Mouse (Mus musculus) forebrain, postnatal 0 days (tissue): Measurements from ENCODE around the gene Plcl1. TPM values are rescaled to one million over a fixed set of nuclear protein-coding genes. Genes with fewer than 3 reads are reported as not detected.

Experiments used
- ATAC-seq: fragments of 200-750 bp; cut with Nextera tagmentation; 2 replicates; pipeline ENCODE4 v1.8.0; 2017; ENCODE audit warnings: mild to moderate bottlenecking, moderate library complexity
- DNase-seq: peaks from one replicate; pipeline ENCODE4 v3.0.0-alpha.2; 2015
- H3K27ac ChIP-seq: fragments of 300-500 bp; sonication (generic); 2 replicates; pipeline ENCODE4 v1.5.1; 2014; ENCODE audit warnings: low read depth, mild to moderate bottlenecking, antibody characterized with exemption, low read length, moderate library complexity, mixed read lengths
- H3K27me3 ChIP-seq: fragments of 300-500 bp; sonication (generic); 2 replicates; pipeline ENCODE4 v1.6.1; 2014; ENCODE audit warnings: mild to moderate bottlenecking, low read length, mixed read lengths; ENCODE audit not compliant: insufficient read depth
- H3K36me3 ChIP-seq: fragments of 300-500 bp; sonication (generic); 2 replicates; pipeline ENCODE4 v1.6.1; 2014; ENCODE audit warnings: mild to moderate bottlenecking, moderate library complexity; ENCODE audit not compliant: insufficient read depth
- H3K4me1 ChIP-seq: fragments of 300-500 bp; sonication (generic); 2 replicates; pipeline ENCODE4 v1.6.1; 2014; ENCODE audit warnings: antibody characterized with exemption; ENCODE audit not compliant: insufficient read depth
- H3K4me2 ChIP-seq: fragments of 300-500 bp; sonication (generic); 2 replicates; pipeline ENCODE4 v1.6.1; 2014; ENCODE audit warnings: low read depth, mild to moderate bottlenecking, moderate library complexity
- H3K4me3 ChIP-seq: fragments of 300-500 bp; sonication (generic); 2 replicates; pipeline ENCODE4 v1.5.1; 2014; ENCODE audit warnings: low read depth, low read length, mixed read lengths
- H3K9ac ChIP-seq: fragments of 300-500 bp; sonication (generic); 2 replicates; pipeline ENCODE4 v1.6.1; 2014; ENCODE audit warnings: mild to moderate bottlenecking
- H3K9me3 ChIP-seq: fragments of 300-500 bp; sonication (generic); 2 replicates; pipeline ENCODE4 v1.6.1; 2016; ENCODE audit warnings: low read length
- CTCF ChIP-seq: sonication (generic); IDR thresholded peaks from 2 replicates; pipeline ENCODE4 v1.5.1; 2016; ENCODE audit warnings: antibody characterized with exemption, control low read depth, low read depth
- WGBS: fragments of 180-500 bp; shearing (Covaris S2); extraction: QIAGEN DNeasy Blood & Tissue Kit; methylation state at CpG from one replicate; pipeline ENCODE4 v1.1.7; 2014; 5-methylcytosine and 5-hydroxymethylcytosine counted together
- polyA plus RNA-seq: library from polyadenylated mRNA; unstranded; fragments of >200 nt; fragmentation: Nextera tagmentation; extraction: Ambion mirVana; gene quantifications from 2 replicates; pipeline ENCODE4 v1.2.1, GENCODE M21; 2015
- total RNA-seq: library from RNA; depleted of rRNA; stranded (reverse); fragments of >200 nt; gene quantifications from 2 replicates; pipeline ENCODE4 v1.2.3, GENCODE M21; 2014

Gene Plcl1
- total and polyA plus RNA-seq, 2 experiments from 2014 or later: 3.0 to 7.7 TPM

- no peak for ATAC-seq
- TF ChIP-seq CTCF: no peak
- Histone ChIP-seq H3K9me3 (no peaks in the 10 kb centered on the region), H3K9ac (no peak overlapping the region), H3K27me3 (no peaks in the 10 kb centered on the region), H3K27ac (no peak overlapping the region), H3K4me3 (no peak overlapping the region), H3K36me3 (no peaks in the 10 kb centered on the region), H3K4me2 (no peak overlapping the region), H3K4me1 (no peaks in the 10 kb centered on the region)
- DNase-seq: no peak
Observed at GRCm38 (mm10) chr1:55517182-55517581, 111.5 kb downstream of the Plcl1 start.

GRCm38 (mm10) chr1:55523966-55524365, 118.2 kb downstream of the Plcl1 start:
- Histone ChIP-seq H3K4me2 (no peak overlapping the region), H3K9me3 (no peaks in the 10 kb centered on the region), H3K27me3 (no peaks in the 10 kb centered on the region), H3K9ac (no peak overlapping the region), H3K36me3 (no peaks in the 10 kb centered on the region), H3K4me3 (no peak overlapping the region), H3K4me1 (no peaks in the 10 kb centered on the region), H3K27ac (no peak overlapping the region)
- no peak for TF ChIP-seq CTCF
- 76% methylated on average over 1 of the region's 1 CpGs for WGBS
- ATAC-seq (no peak), DNase-seq (no peak)

GRCm38 (mm10) chr1:55525100-55525499, 119.4 kb downstream of the Plcl1 start:
- no peak overlapping the region for H3K27ac ChIP-seq
- no peaks in the 10 kb centered on the region for H3K36me3 ChIP-seq
- no peaks in the 10 kb centered on the region for H3K27me3 ChIP-seq
- no peak overlapping the region for H3K4me2 ChIP-seq
- 77% methylated on average over 5 of the region's 5 CpGs for WGBS
- no peaks in the 10 kb centered on the region for H3K4me1 ChIP-seq
- H3K4me3 ChIP-seq: no peak overlapping the region
- no peak for DNase-seq
- TF ChIP-seq CTCF: no peak
- ATAC-seq: no peak
- H3K9me3 ChIP-seq: no peaks in the 10 kb centered on the region
- no peak overlapping the region for H3K9ac ChIP-seq

- DNase-seq (no peak), ATAC-seq (no peak)
- Histone ChIP-seq H3K9me3 (no peaks in the 10 kb centered on the region), H3K4me3 (no peak overlapping the region), H3K4me1 (no peaks in the 10 kb centered on the region), H3K27ac (no peak overlapping the region), H3K4me2 (no peak overlapping the region), H3K9ac (no peak overlapping the region), H3K36me3 (no peaks in the 10 kb centered on the region), H3K27me3 (no peaks in the 10 kb centered on the region)
- WGBS: 93% methylated on average over 2 of the region's 2 CpGs
- TF ChIP-seq CTCF: no peak
Observed at GRCm38 (mm10) chr1:55525748-55526147, 120.0 kb downstream of the Plcl1 start.

GRCm38 (mm10) chr1:55528547-55529304, 123.0 kb downstream of the Plcl1 start:
- no peak for ATAC-seq
- Histone ChIP-seq H3K9ac (no peak overlapping the region), H3K27ac (no peak overlapping the region), H3K4me3 (no peak overlapping the region), H3K4me1 (no peaks in the 10 kb centered on the region), H3K4me2 (no peak overlapping the region), H3K36me3 (no peaks in the 10 kb centered on the region), H3K9me3 (no peaks in the 10 kb centered on the region), H3K27me3 (no peaks in the 10 kb centered on the region)
- TF ChIP-seq CTCF: no peak
- no peak for DNase-seq
- 53% methylated on average over 7 of the region's 7 CpGs for WGBS

- Histone ChIP-seq H3K4me2 (no peak overlapping the region), H3K27ac (no peak overlapping the region), H3K9me3 (no peaks in the 10 kb centered on the region), H3K4me3 (no peak overlapping the region), H3K36me3 (no peaks in the 10 kb centered on the region), H3K9ac (no peak overlapping the region), H3K27me3 (no peaks in the 10 kb centered on the region), H3K4me1 (no peaks in the 10 kb centered on the region)
- ATAC-seq (no peak), DNase-seq (no peak)
- WGBS: 79% methylated on average over 1 of the region's 1 CpGs
- TF ChIP-seq CTCF: no peak
Observed at GRCm38 (mm10) chr1:55533823-55534222, 128.1 kb downstream of the Plcl1 start.

GRCm38 (mm10) chr1:55554405-55554804, 148.7 kb downstream of the Plcl1 start:
- Histone ChIP-seq H3K9me3 (no peaks in the 10 kb centered on the region), H3K4me2 (no peak overlapping the region), H3K36me3 (no peaks in the 10 kb centered on the region), H3K27ac (no peak overlapping the region), H3K4me1 (no peaks in the 10 kb centered on the region; the same call in 1 of the 2 replicates), H3K4me3 (no peak overlapping the region), H3K9ac (no peak overlapping the region), H3K27me3 (no peaks in the 10 kb centered on the region)
- 79% methylated on average over 3 of the region's 3 CpGs for WGBS
- TF ChIP-seq CTCF: no peak
- DNase-seq: no peak
- ATAC-seq: no peak
